Mouse (Mus musculus): ENCODE measurements at regions not wholly inside any gene's neighbourhood (a gene's known extent, or its start where the extent isn't known, plus 50 kb on each side); places are given as distances from the start of the nearest gene placed in this dataset.
A peak's percentile ranks its signal among the peaks of the same experiment; 100 is the strongest.

- Histone ChIP-seq H3K27ac (replicated peaks; ENCODE audit: low read depth, low read length) (no peak overlapping the region), H3K9me3 (ENCODE audit: control insufficient read depth, low read length) (no peaks in the 10 kb centered on the region), H3K27me3 (ENCODE audit: control insufficient read depth, insufficient read depth, low read length) (no peaks in the 10 kb centered on the region), H3K9ac (ENCODE audit: low read length) (no peak overlapping the region), H3K36me3 (ENCODE audit: control insufficient read depth, insufficient read depth, low read length) (no peaks in the 10 kb centered on the region), H3K4me2 (ENCODE audit: low read depth, severe bottlenecking) (no peak overlapping the region), H3K4me3 (ENCODE audit: low read depth, low read length) (no peak overlapping the region), H3K4me1 (ENCODE audit: control insufficient read depth, insufficient read depth, low read length) (no peaks in the 10 kb centered on the region)
- WGBS = 92% methylated on average over 11 of the region's 11 CpGs
- DNase-seq (ENCODE audit: low spot score) = no peak
- ATAC-seq (ENCODE audit: insufficient number of reproducible peaks, low FRiP score, low TSS enrichment, low read depth) = no peak
Measured at GRCm38 (mm10) chr12:25668336-25668735, 571.4 kb upstream of the Id2 start.

DNA sequence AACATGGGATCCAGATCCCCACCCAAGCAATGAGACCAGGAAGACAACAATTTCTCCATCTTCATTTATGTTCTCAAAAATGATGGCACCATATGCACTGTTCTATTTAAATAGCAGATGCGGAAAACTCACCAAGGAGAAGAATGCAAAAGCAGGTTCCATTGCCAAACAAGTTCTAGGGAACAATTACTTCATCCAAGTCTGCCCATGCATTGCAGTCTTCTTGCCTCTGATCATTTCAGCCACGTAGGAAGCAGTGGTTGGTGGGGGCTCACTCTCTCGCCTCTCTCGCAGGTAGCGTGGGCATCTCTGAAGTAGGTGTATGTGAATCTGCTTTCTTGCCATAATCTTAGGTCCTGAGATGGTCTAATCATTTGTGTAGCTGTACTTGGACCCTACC is 557.5 kb upstream of the Id2 start:
- ATAC-seq (ENCODE audit: insufficient number of reproducible peaks, low FRiP score, low TSS enrichment, low read depth) (no peak), DNase-seq (ENCODE audit: low spot score) (no peak)
- Histone ChIP-seq H3K9ac (ENCODE audit: low read length) (no peak overlapping the region), H3K27me3 (ENCODE audit: control insufficient read depth, insufficient read depth, low read length) (no peaks in the 10 kb centered on the region), H3K36me3 (ENCODE audit: control insufficient read depth, insufficient read depth, low read length) (no peaks in the 10 kb centered on the region), H3K4me2 (ENCODE audit: low read depth, severe bottlenecking) (no peak overlapping the region), H3K9me3 (ENCODE audit: control insufficient read depth, low read length) (no peaks in the 10 kb centered on the region), H3K27ac (replicated peaks; ENCODE audit: low read depth, low read length) (no peak overlapping the region), H3K4me3 (ENCODE audit: low read depth, low read length) (no peak overlapping the region), H3K4me1 (ENCODE audit: control insufficient read depth, insufficient read depth, low read length) (no peaks in the 10 kb centered on the region)
- 91% methylated on average over 5 of the region's 5 CpGs for WGBS

GRCm38 (mm10) chr12:25650237-25650636 is 553.3 kb upstream of the Id2 start:
- H3K27ac ChIP-seq (replicated peaks; ENCODE audit: low read depth, low read length) = no peak overlapping the region
- peak; percentile 25 for DNase-seq (ENCODE audit: low spot score)
- 47% methylated on average over 3 of the region's 3 CpGs for WGBS

DNA sequence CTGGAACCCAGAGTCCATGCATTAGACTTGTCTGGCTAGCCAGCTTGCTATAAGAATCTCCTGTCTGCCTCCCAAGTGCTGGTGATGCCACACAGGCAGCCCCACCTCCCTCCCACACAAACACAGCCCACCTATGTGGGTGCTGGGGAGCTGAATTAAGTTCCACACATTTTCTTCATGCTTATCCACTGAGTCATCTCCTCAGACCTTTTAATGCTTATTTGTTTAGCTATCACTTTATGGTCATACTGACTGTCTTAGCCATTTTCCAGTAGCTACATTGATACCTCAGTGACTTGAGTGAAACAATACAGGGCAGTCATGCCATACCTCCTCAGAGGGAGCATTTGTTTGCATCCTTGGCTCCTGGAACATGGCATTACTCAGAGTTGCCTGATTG is 531.1 kb upstream of the Id2 start:
- no peak for ATAC-seq (ENCODE audit: insufficient number of reproducible peaks, low FRiP score, low TSS enrichment, low read depth)
- DNase-seq (ENCODE audit: low spot score) = no peak
- peaks cover 5% of the 10 kb centered on the region; the same call in 1 of the 2 replicates for H3K4me1 ChIP-seq (ENCODE audit: control insufficient read depth, insufficient read depth, low read length)

More at GRCm38 (mm10) chr12:25650237-25650636, 553.3 kb upstream of the Id2 start:
- Histone ChIP-seq H3K4me2 (ENCODE audit: low read depth, severe bottlenecking) (no peak overlapping the region), H3K27me3 (ENCODE audit: control insufficient read depth, insufficient read depth, low read length) (no peaks in the 10 kb centered on the region), H3K4me1 (ENCODE audit: control insufficient read depth, insufficient read depth, low read length) (no peaks in the 10 kb centered on the region), H3K9me3 (ENCODE audit: control insufficient read depth, low read length) (no peaks in the 10 kb centered on the region), H3K36me3 (ENCODE audit: control insufficient read depth, insufficient read depth, low read length) (no peaks in the 10 kb centered on the region), H3K4me3 (ENCODE audit: low read depth, low read length) (no peak overlapping the region), H3K9ac (ENCODE audit: low read length) (no peak overlapping the region)
- no peak for ATAC-seq (ENCODE audit: insufficient number of reproducible peaks, low FRiP score, low TSS enrichment, low read depth)

GRCm38 (mm10) chr12:25625858-25626257 is 528.9 kb upstream of the Id2 start:
- 75% methylated on average over 1 of the region's 1 CpGs for WGBS
- H3K4me1 ChIP-seq (ENCODE audit: control insufficient read depth, insufficient read depth, low read length) = no peaks in the 10 kb centered on the region
- no peak overlapping the region for H3K9ac ChIP-seq (ENCODE audit: low read length)
- no peak overlapping the region for H3K4me3 ChIP-seq (ENCODE audit: low read depth, low read length)
- no peak overlapping the region for H3K4me2 ChIP-seq (ENCODE audit: low read depth, severe bottlenecking)
- no peaks in the 10 kb centered on the region for H3K36me3 ChIP-seq (ENCODE audit: control insufficient read depth, insufficient read depth, low read length)
- H3K27ac ChIP-seq (replicated peaks; ENCODE audit: low read depth, low read length) = no peak overlapping the region
- no peaks in the 10 kb centered on the region for H3K9me3 ChIP-seq (ENCODE audit: control insufficient read depth, low read length)
- no peak for ATAC-seq (ENCODE audit: insufficient number of reproducible peaks, low FRiP score, low TSS enrichment, low read depth)
- H3K27me3 ChIP-seq (ENCODE audit: control insufficient read depth, insufficient read depth, low read length) = no peaks in the 10 kb centered on the region
- DNase-seq (ENCODE audit: low spot score) = no peak

More for the DNA sequence above, 531.1 kb upstream of the Id2 start:
- H3K4me3 ChIP-seq (ENCODE audit: low read depth, low read length) = no peak overlapping the region
- H3K36me3 ChIP-seq (ENCODE audit: control insufficient read depth, insufficient read depth, low read length) = no peaks in the 10 kb centered on the region
- H3K4me2 ChIP-seq (ENCODE audit: low read depth, severe bottlenecking) = no peak overlapping the region
- no peak overlapping the region for H3K9ac ChIP-seq (ENCODE audit: low read length)
- no peaks in the 10 kb centered on the region for H3K9me3 ChIP-seq (ENCODE audit: control insufficient read depth, low read length)
- no peaks in the 10 kb centered on the region for H3K27me3 ChIP-seq (ENCODE audit: control insufficient read depth, insufficient read depth, low read length)
- H3K27ac ChIP-seq (replicated peaks; ENCODE audit: low read depth, low read length) = no peak overlapping the region

DNA sequence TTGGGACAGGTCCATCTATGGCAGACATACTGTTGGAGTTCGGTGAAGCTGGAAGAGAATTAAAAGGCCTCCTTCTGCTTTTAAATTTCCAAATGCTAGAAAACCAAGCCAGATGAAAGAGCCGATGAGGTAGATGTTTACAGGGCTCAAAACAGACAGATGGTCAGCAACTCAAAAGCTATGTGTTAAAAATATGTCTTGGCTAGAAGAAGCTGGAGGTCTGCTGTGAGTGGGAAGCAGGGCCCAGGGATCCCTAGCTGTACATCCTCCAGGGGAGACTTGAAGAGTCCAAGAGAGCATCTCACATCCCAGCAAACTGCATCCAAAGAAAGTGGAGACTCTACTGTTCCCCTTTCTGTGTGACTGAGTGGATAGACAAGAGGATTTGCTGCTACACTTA is 526.5 kb upstream of the Id2 start:
- Histone ChIP-seq H3K36me3 (ENCODE audit: control insufficient read depth, insufficient read depth, low read length) (no peaks in the 10 kb centered on the region), H3K27ac (replicated peaks; ENCODE audit: low read depth, low read length) (no peak overlapping the region), H3K4me2 (ENCODE audit: low read depth, severe bottlenecking) (no peak overlapping the region), H3K9me3 (ENCODE audit: control insufficient read depth, low read length) (no peaks in the 10 kb centered on the region), H3K27me3 (ENCODE audit: control insufficient read depth, insufficient read depth, low read length) (no peaks in the 10 kb centered on the region), H3K4me1 (ENCODE audit: control insufficient read depth, insufficient read depth, low read length) (no peaks in the 10 kb centered on the region), H3K9ac (ENCODE audit: low read length) (no peak overlapping the region), H3K4me3 (ENCODE audit: low read depth, low read length) (no peak overlapping the region)
- 95% methylated on average over 2 of the region's 2 CpGs for WGBS
- no peak for ATAC-seq (ENCODE audit: insufficient number of reproducible peaks, low FRiP score, low TSS enrichment, low read depth)
- DNase-seq (ENCODE audit: low spot score) = no peak

GRCm38 (mm10) chr12:25621142-25621541 is 524.2 kb upstream of the Id2 start:
- 93% methylated on average over 2 of the region's 2 CpGs for WGBS
- no peak overlapping the region for H3K4me2 ChIP-seq (ENCODE audit: low read depth, severe bottlenecking)
- no peaks in the 10 kb centered on the region for H3K27me3 ChIP-seq (ENCODE audit: control insufficient read depth, insufficient read depth, low read length)
- H3K4me1 ChIP-seq (ENCODE audit: control insufficient read depth, insufficient read depth, low read length) = peaks cover 3% of the 10 kb centered on the region; the same call in 1 of the 2 replicates
- no peaks in the 10 kb centered on the region for H3K36me3 ChIP-seq (ENCODE audit: control insufficient read depth, insufficient read depth, low read length)
- no peak overlapping the region for H3K27ac ChIP-seq (replicated peaks; ENCODE audit: low read depth, low read length)
- ATAC-seq (ENCODE audit: insufficient number of reproducible peaks, low FRiP score, low TSS enrichment, low read depth) (no peak), DNase-seq (ENCODE audit: low spot score) (no peak)
- no peaks in the 10 kb centered on the region for H3K9me3 ChIP-seq (ENCODE audit: control insufficient read depth, low read length)
- H3K9ac ChIP-seq (ENCODE audit: low read length) = no peak overlapping the region
- H3K4me3 ChIP-seq (ENCODE audit: low read depth, low read length) = no peak overlapping the region

- Histone ChIP-seq H3K27me3 (ENCODE audit: control insufficient read depth, insufficient read depth, low read length) (no peaks in the 10 kb centered on the region), H3K4me2 (ENCODE audit: low read depth, severe bottlenecking) (no peak overlapping the region), H3K4me3 (ENCODE audit: low read depth, low read length) (no peak overlapping the region), H3K9ac (ENCODE audit: low read length) (no peak overlapping the region), H3K4me1 (ENCODE audit: control insufficient read depth, insufficient read depth, low read length) (peaks cover 3% of the 10 kb centered on the region; the same call in 1 of the 2 replicates), H3K9me3 (ENCODE audit: control insufficient read depth, low read length) (no peaks in the 10 kb centered on the region), H3K36me3 (ENCODE audit: control insufficient read depth, insufficient read depth, low read length) (no peaks in the 10 kb centered on the region), H3K27ac (replicated peaks; ENCODE audit: low read depth, low read length) (no peak overlapping the region)
- ATAC-seq (ENCODE audit: insufficient number of reproducible peaks, low FRiP score, low TSS enrichment, low read depth) (no peak), DNase-seq (ENCODE audit: low spot score) (peak; percentile 26)
- WGBS = 16% methylated on average over 5 of the region's 5 CpGs
Measured at GRCm38 (mm10) chr12:25617521-25617920, 520.6 kb upstream of the Id2 start.

- Histone ChIP-seq H3K4me2 (ENCODE audit: low read depth, severe bottlenecking) (no peak overlapping the region), H3K4me3 (ENCODE audit: low read depth, low read length) (no peak overlapping the region), H3K36me3 (ENCODE audit: control insufficient read depth, insufficient read depth, low read length) (no peaks in the 10 kb centered on the region), H3K27me3 (ENCODE audit: control insufficient read depth, insufficient read depth, low read length) (no peaks in the 10 kb centered on the region), H3K4me1 (ENCODE audit: control insufficient read depth, insufficient read depth, low read length) (peaks cover 3% of the 10 kb centered on the region; the same call in 1 of the 2 replicates), H3K9me3 (ENCODE audit: control insufficient read depth, low read length) (no peaks in the 10 kb centered on the region), H3K9ac (ENCODE audit: low read length) (no peak overlapping the region), H3K27ac (replicated peaks; ENCODE audit: low read depth, low read length) (no peak overlapping the region)
- WGBS = 72% methylated on average over 3 of the region's 3 CpGs
- ATAC-seq (ENCODE audit: insufficient number of reproducible peaks, low FRiP score, low TSS enrichment, low read depth) = no peak
- no peak for DNase-seq (ENCODE audit: low spot score)
Measured at GRCm38 (mm10) chr12:25615377-25615776, 518.4 kb upstream of the Id2 start.

Measured in limb, embryonic 11.5 days (tissue).